Mouse (Mus musculus) cerebellum, postnatal 10 days (tissue): ENCODE measurements around the gene Heg1.
A peak's percentile ranks its signal among the peaks of the same experiment; 100 is the strongest.

Experiments used
- DNase-seq, 2 experiments: peaks; one replicate each; pipeline ENCODE4 v3.0.0; 2021; ENCODE audit warnings: mixed read lengths in 2 of 2

Gene Heg1

GRCm38 (mm10) chr16:33708031-33708430, 23.9 kb downstream of the Heg1 start:
- no peak for DNase-seq

GRCm38 (mm10) chr16:33708585-33709397, 24.6 kb downstream of the Heg1 start:
- DNase-seq = no peak

- DNase-seq = peak in 1 of 2 experiments; percentile 30
Observed at GRCm38 (mm10) chr16:33714271-33714670, 30.1 kb downstream of the Heg1 start.

- DNase-seq = no peak
Observed at GRCm38 (mm10) chr16:33723241-33723640, 39.1 kb downstream of the Heg1 start.

- peak in 1 of 2 experiments; percentile 51 for DNase-seq
Observed at GRCm38 (mm10) chr16:33723983-33724382, 39.8 kb downstream of the Heg1 start.

GRCm38 (mm10) chr16:33726261-33726660, 42.1 kb downstream of the Heg1 start:
- no peak for DNase-seq

- DNase-seq = no peak
Observed at GRCm38 (mm10) chr16:33726892-33727291, 42.7 kb downstream of the Heg1 start.

GRCm38 (mm10) chr16:33728427-33728826, 44.3 kb downstream of the Heg1 start:
- peak in 1 of 2 experiments; percentile 49 for DNase-seq

- DNase-seq = peak; percentile 57 to 70
Observed at GRCm38 (mm10) chr16:33731291-33731690, 47.1 kb downstream of the Heg1 start.

- DNase-seq = peak; percentile 39 to 54
Observed at GRCm38 (mm10) chr16:33732237-33732749, 48.1 kb downstream of the Heg1 start.

GRCm38 (mm10) chr16:33732846-33733580, 48.8 kb downstream of the Heg1 start:
- DNase-seq = peak; percentile 74 to 79

- DNase-seq = peak; percentile 74 to 85
Observed at GRCm38 (mm10) chr16:33733864-33734263, 49.7 kb downstream of the Heg1 start.

- DNase-seq = peak; percentile 77 to 83
Observed at GRCm38 (mm10) chr16:33734545-33734944, 50.4 kb downstream of the Heg1 start.

GRCm38 (mm10) chr16:33735238-33735637, 51.1 kb downstream of the Heg1 start:
- DNase-seq = peak in 1 of 2 experiments; percentile 31

GRCm38 (mm10) chr16:33735791-33736190, 51.6 kb downstream of the Heg1 start:
- peak; percentile 74 to 76 for DNase-seq

GRCm38 (mm10) chr16:33736746-33737145, 52.6 kb downstream of the Heg1 start:
- DNase-seq = no peak

GRCm38 (mm10) chr16:33738949-33739719, 55.0 kb downstream of the Heg1 start:
- no peak for DNase-seq

GRCm38 (mm10) chr16:33739802-33740201, 55.6 kb downstream of the Heg1 start:
- DNase-seq = peak; percentile 82 to 89

GRCm38 (mm10) chr16:33740416-33740815, 56.2 kb downstream of the Heg1 start:
- DNase-seq = peak; percentile 69 to 74

- DNase-seq = peak; percentile 50 to 63
Observed at GRCm38 (mm10) chr16:33741795-33742194, 57.6 kb downstream of the Heg1 start.

GRCm38 (mm10) chr16:33742233-33742632, 58.1 kb downstream of the Heg1 start:
- peak; percentile 56 to 60 for DNase-seq

- peak; percentile 80 to 82 for DNase-seq
Observed at GRCm38 (mm10) chr16:33744622-33745419, 60.7 kb downstream of the Heg1 start.
